Mouse (Mus musculus) neural tube, embryonic 15.5 days (tissue): ENCODE data around the gene Nckipsd. TPM values are rescaled to one million over a fixed set of nuclear protein-coding genes. Genes with fewer than 3 reads are reported as not detected.

ENCODE experiments used
- ATAC-seq: fragments of 200-750 bp; cut with Nextera tagmentation; 2 replicates; pipeline ENCODE4 v1.8.0; 2017; ENCODE audit warnings: mild to moderate bottlenecking, moderate TSS enrichment, moderate library complexity; ENCODE audit not compliant: low FRiP score
- H3K27ac ChIP-seq: fragments of 300-500 bp; sonication (generic); replicated peaks from 2 replicates; pipeline ENCODE4 v1.5.1; 2015; ENCODE audit warnings: mild to moderate bottlenecking, inconsistent platforms
- H3K27me3 ChIP-seq: fragments of 300-500 bp; sonication (generic); replicated peaks from 2 replicates; pipeline ENCODE4 v1.6.1; 2015; ENCODE audit warnings: inconsistent platforms
- H3K36me3 ChIP-seq: fragments of 300-500 bp; sonication (generic); 2 replicates; pipeline ENCODE4 v1.6.1; 2015; ENCODE audit warnings: inconsistent platforms
- H3K4me1 ChIP-seq: fragments of 300-500 bp; sonication (generic); 2 replicates; pipeline ENCODE4 v1.6.1; 2015; ENCODE audit warnings: inconsistent platforms
- H3K4me2 ChIP-seq: fragments of 300-500 bp; sonication (generic); 2 replicates; pipeline ENCODE4 v1.6.1; 2015; ENCODE audit warnings: inconsistent platforms, mild to moderate bottlenecking, moderate library complexity
- H3K4me3 ChIP-seq: fragments of 300-500 bp; sonication (generic); replicated peaks from 2 replicates; pipeline ENCODE4 v1.5.1; 2015; ENCODE audit warnings: mild to moderate bottlenecking, inconsistent platforms
- H3K9ac ChIP-seq: fragments of 300-500 bp; sonication (generic); replicated peaks from 2 replicates; pipeline ENCODE4 v1.6.1; 2015; ENCODE audit warnings: mild to moderate bottlenecking, inconsistent platforms
- H3K9me3 ChIP-seq: fragments of 300-500 bp; sonication (generic); replicated peaks from 2 replicates; pipeline ENCODE4 v1.6.1; 2016; ENCODE audit warnings: inconsistent platforms
- WGBS: fragments of 180-500 bp; shearing (Covaris S2); methylation state at CpG from one replicate; pipeline ENCODE4 v1.1.7; 2015; ENCODE audit warnings: mixed read lengths; 5-methylcytosine and 5-hydroxymethylcytosine counted together
- polyA plus RNA-seq: library from polyadenylated mRNA; unstranded; fragments of >200 nt; fragmentation: Nextera tagmentation; extraction: Ambion mirVana; gene quantifications from 2 replicates; pipeline ENCODE4 v1.2.1, GENCODE M21; 2015

Nckipsd gene
- 33.3 and 40.0 TPM in 2 replicates for polyA plus RNA-seq

GRCm38 (mm10) chr9:108808163-108808665, at the start of gene Nckipsd:
Gene Nckipsd (plus strand): TSS chr9:108808368.
- H3K4me2 ChIP-seq = peak within 1 kb of the TSS; percentile 83
- no peaks in the 10 kb centered on the region for H3K27me3 ChIP-seq
- H3K9ac ChIP-seq = peak within 1 kb of the TSS; percentile 93
- peaks cover 69% of the 10 kb centered on the region for H3K36me3 ChIP-seq
- H3K9me3 ChIP-seq = no peaks in the 10 kb centered on the region
- peak; percentile 89 for ATAC-seq
- H3K4me1 ChIP-seq = peaks cover 27% of the 10 kb centered on the region
- H3K4me3 ChIP-seq = peak within 1 kb of the TSS; percentile 86
- H3K27ac ChIP-seq = peak within 1 kb of the TSS; percentile 85
- WGBS = under 1% methylated on average over 62 of the region's 62 CpGs

GRCm38 (mm10) chr9:108759121-108759520, 49.0 kb upstream of the Nckipsd start:
- WGBS = 96% methylated on average over 20 of the region's 20 CpGs
- H3K9ac ChIP-seq = no peak overlapping the region
- no peak for ATAC-seq
- H3K27me3 ChIP-seq = no peaks in the 10 kb centered on the region
- no peaks in the 10 kb centered on the region for H3K9me3 ChIP-seq
- no peaks in the 10 kb centered on the region for H3K4me1 ChIP-seq
- no peak overlapping the region for H3K27ac ChIP-seq
- no peaks in the 10 kb centered on the region for H3K36me3 ChIP-seq
- no peak overlapping the region for H3K4me2 ChIP-seq
- H3K4me3 ChIP-seq = no peak overlapping the region

GRCm38 (mm10) chr9:108759805-108760204, 48.4 kb upstream of the Nckipsd start:
- 66% methylated on average over 2 of the region's 2 CpGs for WGBS
- Histone ChIP-seq H3K4me3 (no peak overlapping the region), H3K9ac (no peak overlapping the region), H3K27me3 (no peaks in the 10 kb centered on the region), H3K9me3 (no peaks in the 10 kb centered on the region), H3K4me1 (no peaks in the 10 kb centered on the region), H3K27ac (no peak overlapping the region), H3K36me3 (no peaks in the 10 kb centered on the region), H3K4me2 (no peak overlapping the region)
- no peak for ATAC-seq

- Histone ChIP-seq H3K36me3 (no peaks in the 10 kb centered on the region), H3K9ac (no peak overlapping the region), H3K4me3 (no peak overlapping the region)
Measured at GRCm38 (mm10) chr9:108761561-108761960, 46.6 kb upstream of the Nckipsd start.

GRCm38 (mm10) chr9:108764971-108765370, 43.2 kb upstream of the Nckipsd start:
- Histone ChIP-seq H3K4me1 (no peaks in the 10 kb centered on the region), H3K27me3 (no peaks in the 10 kb centered on the region), H3K4me3 (no peak overlapping the region), H3K9me3 (no peaks in the 10 kb centered on the region), H3K36me3 (no peaks in the 10 kb centered on the region), H3K4me2 (no peak overlapping the region), H3K9ac (no peak overlapping the region), H3K27ac (no peak overlapping the region)
- WGBS = 78% methylated on average over 10 of the region's 10 CpGs
- ATAC-seq = no peak

More at GRCm38 (mm10) chr9:108761561-108761960, 46.6 kb upstream of the Nckipsd start:
- Histone ChIP-seq H3K9me3 (no peaks in the 10 kb centered on the region), H3K4me2 (no peak overlapping the region), H3K27me3 (no peaks in the 10 kb centered on the region), H3K27ac (no peak overlapping the region), H3K4me1 (no peaks in the 10 kb centered on the region)
- ATAC-seq = no peak

- ATAC-seq = no peak
- Histone ChIP-seq H3K9me3 (no peaks in the 10 kb centered on the region), H3K4me2 (no peak overlapping the region), H3K27ac (no peak overlapping the region), H3K27me3 (no peaks in the 10 kb centered on the region), H3K4me3 (no peak overlapping the region), H3K4me1 (no peaks in the 10 kb centered on the region), H3K9ac (no peak overlapping the region), H3K36me3 (no peaks in the 10 kb centered on the region)
- 86% methylated on average over 4 of the region's 4 CpGs for WGBS
Measured at GRCm38 (mm10) chr9:108776614-108777013, 31.6 kb upstream of the Nckipsd start.

- H3K27ac ChIP-seq = no peak overlapping the region
- no peak overlapping the region for H3K4me3 ChIP-seq
- H3K9me3 ChIP-seq = no peaks in the 10 kb centered on the region
- no peak overlapping the region for H3K4me2 ChIP-seq
- no peak for ATAC-seq
- peaks cover 4% of the 10 kb centered on the region; the same call in 1 of the 2 replicates for H3K4me1 ChIP-seq
- H3K27me3 ChIP-seq = no peaks in the 10 kb centered on the region
- H3K9ac ChIP-seq = no peak overlapping the region
- H3K36me3 ChIP-seq = no peaks in the 10 kb centered on the region
- 83% methylated on average over 4 of the region's 4 CpGs for WGBS
Measured at GRCm38 (mm10) chr9:108777276-108777675, 30.9 kb upstream of the Nckipsd start.

GRCm38 (mm10) chr9:108780959-108781358, 27.2 kb upstream of the Nckipsd start:
- no peaks in the 10 kb centered on the region for H3K36me3 ChIP-seq
- no peaks in the 10 kb centered on the region for H3K27me3 ChIP-seq
- no peaks in the 10 kb centered on the region for H3K9me3 ChIP-seq
- no peak overlapping the region for H3K4me3 ChIP-seq
- H3K27ac ChIP-seq = no peak overlapping the region
- no peak overlapping the region for H3K9ac ChIP-seq
- no peak for ATAC-seq
- WGBS = 63% methylated on average over 5 of the region's 5 CpGs
- H3K4me2 ChIP-seq = no peak overlapping the region
- peaks cover 23% of the 10 kb centered on the region for H3K4me1 ChIP-seq

- H3K27ac ChIP-seq = no peak overlapping the region
- H3K9me3 ChIP-seq = no peaks in the 10 kb centered on the region
- H3K9ac ChIP-seq = no peak overlapping the region
- no peaks in the 10 kb centered on the region for H3K36me3 ChIP-seq
- H3K4me3 ChIP-seq = no peak overlapping the region
- no peak overlapping the region for H3K4me2 ChIP-seq
- no peaks in the 10 kb centered on the region for H3K27me3 ChIP-seq
- ATAC-seq = no peak
- 74% methylated on average over 4 of the region's 4 CpGs for WGBS
- peaks cover 32% of the 10 kb centered on the region for H3K4me1 ChIP-seq
Measured at GRCm38 (mm10) chr9:108781891-108782290, 26.3 kb upstream of the Nckipsd start.

GRCm38 (mm10) chr9:108782836-108783547, 25.2 kb upstream of the Nckipsd start:
- Histone ChIP-seq H3K4me1 (peaks cover 43% of the 10 kb centered on the region), H3K27ac (peak overlapping the region; percentile 97), H3K27me3 (no peaks in the 10 kb centered on the region), H3K36me3 (no peaks in the 10 kb centered on the region), H3K4me3 (peak overlapping the region; percentile 86), H3K4me2 (peak overlapping the region; percentile 71), H3K9ac (peak overlapping the region; percentile 98), H3K9me3 (no peaks in the 10 kb centered on the region)
- ATAC-seq = peak; percentile 53
- WGBS = 10% methylated on average over 9 of the region's 9 CpGs

- peak within 1 kb of the TSS; percentile 97 for H3K27ac ChIP-seq
- H3K9me3 ChIP-seq = no peaks in the 10 kb centered on the region
- peak within 1 kb of the TSS; percentile 98 for H3K9ac ChIP-seq
- no peaks in the 10 kb centered on the region for H3K27me3 ChIP-seq
- under 1% methylated on average over 55 of the region's 56 CpGs for WGBS
- H3K4me3 ChIP-seq = peak within 1 kb of the TSS; percentile 86
- peak; percentile 98 for ATAC-seq
- peak within 1 kb of the TSS; percentile 71 for H3K4me2 ChIP-seq
- H3K36me3 ChIP-seq = no peaks in the 10 kb centered on the region
- H3K4me1 ChIP-seq = peaks cover 51% of the 10 kb centered on the region
Measured at GRCm38 (mm10) chr9:108783548-108784463, 24.4 kb upstream of the Nckipsd start, which contains the start of gene Ip6k2. Gene Ip6k2 (plus strand): TSS chr9:108783796.
